Mouse (Mus musculus) cerebellum, postnatal 14 days (tissue): ENCODE data around the gene Cdhr2.
A peak's percentile ranks its signal among the peaks of the same experiment; 100 is the strongest.

Experiments
- DNase-seq, 2 experiments: peaks; one replicate each; pipeline ENCODE4 v3.0.0; 2021; ENCODE audit warnings: mixed read lengths in 2 of 2

Cdhr2 gene

GRCm38 (mm10) chr13:54752656-54753055 lies 51.4 kb downstream of the Cdhr2 start:
- peak; percentile 66 to 83 for DNase-seq

GRCm38 (mm10) chr13:54753733-54754132 lies 52.5 kb downstream of the Cdhr2 start:
- peak in 1 of 2 experiments; percentile 26 for DNase-seq

- DNase-seq, result peak; percentile 56 to 59
These were observed 53.2 kb downstream of the Cdhr2 start for GRCm38 (mm10) chr13:54754169-54755080.

GRCm38 (mm10) chr13:54755201-54755830 lies 54.1 kb downstream of the Cdhr2 start:
- DNase-seq, result peak; percentile 59 to 70

GRCm38 (mm10) chr13:54756156-54756712 lies 55.0 kb downstream of the Cdhr2 start:
- peak in 1 of 2 experiments; percentile 38 for DNase-seq

GRCm38 (mm10) chr13:54757093-54757830 lies 56.0 kb downstream of the Cdhr2 start:
- DNase-seq, result peak; percentile 94 to 96

GRCm38 (mm10) chr13:54758045-54758755 lies 56.9 kb downstream of the Cdhr2 start:
- DNase-seq, result peak; percentile 98

GRCm38 (mm10) chr13:54758756-54759470 lies 57.7 kb downstream of the Cdhr2 start:
- DNase-seq, result peak; percentile 53 to 59

GRCm38 (mm10) chr13:54759496-54759895 lies 58.2 kb downstream of the Cdhr2 start:
- DNase-seq, result peak; percentile 52 to 56

- DNase-seq, result peak; percentile 67 to 75
These were observed 59.0 kb downstream of the Cdhr2 start for GRCm38 (mm10) chr13:54760164-54760795.

GRCm38 (mm10) chr13:54760906-54761305 lies 59.6 kb downstream of the Cdhr2 start:
- no peak for DNase-seq

- peak; percentile 72 to 76 for DNase-seq
These were observed 64.3 kb downstream of the Cdhr2 start for GRCm38 (mm10) chr13:54765281-54766191.

GRCm38 (mm10) chr13:54766192-54766768 lies 65.0 kb downstream of the Cdhr2 start, which contains the start of gene Sncb:
Gene Sncb (minus strand): TSS chr13:54766595.
- peak; percentile 92 for DNase-seq

- peak in 1 of 2 experiments; percentile 10 for DNase-seq
These were observed 65.8 kb downstream of the Cdhr2 start for GRCm38 (mm10) chr13:54767012-54767411.

- peak; percentile 88 for DNase-seq
These were observed 79.3 kb downstream of the Cdhr2 start for GRCm38 (mm10) chr13:54780592-54780991.

- peak in 1 of 2 experiments; percentile 46 for DNase-seq
These were observed 79.8 kb downstream of the Cdhr2 start for GRCm38 (mm10) chr13:54781086-54781485.

- no peak for DNase-seq
These were observed 82.0 kb downstream of the Cdhr2 start for GRCm38 (mm10) chr13:54783235-54783634.

- no peak for DNase-seq
These were observed 82.4 kb downstream of the Cdhr2 start, which contains the start of gene Eif4e1b for GRCm38 (mm10) chr13:54783698-54784097. Gene Eif4e1b (plus strand): TSS chr13:54783998.
